ENCODE assay signal across 8 mouse cellular contexts in genomic region chr6:42264626-42265312, GRCm38 (mm10). TPM values are rescaled to one million over a fixed set of nuclear protein-coding genes. Genes with fewer than 3 reads are reported as not detected.
DNase-seq lines count a peak whose midpoint lies in the region; ATAC-seq lines count a peak whose summit lies in the region.

Casp2 (plus strand) TSS chr6:42264985.

- ATAC-seq in heart, embryonic 13.5 days (ENCODE audit: extremely low read depth, insufficient number of reproducible peaks, low FRiP score, low TSS enrichment): peak; percentile 97
- peak; percentile 98 for ATAC-seq in liver, embryonic 12.5 days
- peak; percentile 98 for ATAC-seq in stomach, embryonic 15.5 days (ENCODE audit: insufficient read depth, low FRiP score, low read depth)

- H3K4me3 ChIP-seq in brown adipose tissue, adult 24 weeks (ENCODE audit: insufficient read depth, low read depth, low read length): peak within 1 kb of the TSS; percentile 82
- H3K4me3 ChIP-seq in heart, embryonic 13.5 days: peak within 1 kb of the TSS; percentile 90
- H3K4me3 ChIP-seq in liver, embryonic 12.5 days: peak within 1 kb of the TSS; percentile 82
- H3K4me3 ChIP-seq in stomach, embryonic 15.5 days (replicated peaks): peak within 1 kb of the TSS; percentile 90

- WGBS in heart, embryonic 13.5 days: under 1% methylated on average over 46 of the region's 51 CpGs
- under 1% methylated on average over 49 of the region's 51 CpGs for WGBS in liver, embryonic 12.5 days (ENCODE audit: insufficient replicate concordance)
- WGBS in stomach, embryonic 15.5 days: under 1% methylated on average over 51 of the region's 51 CpGs

- H3K27me3 ChIP-seq in heart, embryonic 13.5 days (replicated peaks): peaks cover 10% of the 10 kb centered on the region
- peaks cover 13% of the 10 kb centered on the region; the same call in 1 of the 2 replicates for H3K27me3 ChIP-seq in liver, embryonic 12.5 days (replicated peaks)
- no peaks in the 10 kb centered on the region for H3K27me3 ChIP-seq in stomach, embryonic 15.5 days (replicated peaks)

- peaks cover 3% of the 10 kb centered on the region; the same call in 1 of the 2 replicates for H3K4me1 ChIP-seq in brown adipose tissue, adult 24 weeks (ENCODE audit: control insufficient read depth, insufficient read depth, insufficient read length, low read length)
- peaks cover 35% of the 10 kb centered on the region for H3K4me1 ChIP-seq in heart, embryonic 13.5 days
- peaks cover 35% of the 10 kb centered on the region for H3K4me1 ChIP-seq in liver, embryonic 12.5 days
- peaks cover 2% of the 10 kb centered on the region; the same call in 1 of the 2 replicates for H3K4me1 ChIP-seq in stomach, embryonic 15.5 days

- no peaks in the 10 kb centered on the region for H3K9me3 ChIP-seq in heart, embryonic 13.5 days
- H3K9me3 ChIP-seq in liver, embryonic 12.5 days (replicated peaks): no peaks in the 10 kb centered on the region
- no peaks in the 10 kb centered on the region for H3K9me3 ChIP-seq in stomach, embryonic 15.5 days

- peaks cover 26% of the 10 kb centered on the region for H3K36me3 ChIP-seq in heart, embryonic 13.5 days
- peaks cover 27% of the 10 kb centered on the region for H3K36me3 ChIP-seq in liver, embryonic 12.5 days
- H3K36me3 ChIP-seq in stomach, embryonic 15.5 days: peaks cover 24% of the 10 kb centered on the region

- H3K9ac ChIP-seq in heart, embryonic 13.5 days: peak within 1 kb of the TSS; percentile 97
- H3K9ac ChIP-seq in liver, embryonic 12.5 days: peak within 1 kb of the TSS; percentile 93
- peak within 1 kb of the TSS; percentile 91 for H3K9ac ChIP-seq in stomach, embryonic 15.5 days

- DNase-seq in CD4-positive, CD25-positive, alpha-beta regulatory T cell, adult 2 months (ENCODE audit: low read depth, low spot score): peak; percentile 99
- peak; percentile 76 for DNase-seq in fat pad, adult 2 months (ENCODE audit: extremely low read depth, low read depth, low spot score)
- DNase-seq in kidney, postnatal 10 days: peak; percentile 99
- peak; percentile 92 to 95 for DNase-seq in natural killer cell, adult 2 months (ENCODE audit: low spot score in 2 of 2)

- peak within 1 kb of the TSS; percentile 43 for H3K27ac ChIP-seq in brown adipose tissue, adult 24 weeks (replicated peaks; ENCODE audit: low read depth, low read length)
- peak within 1 kb of the TSS; percentile 92 for H3K27ac ChIP-seq in heart, embryonic 13.5 days (replicated peaks)
- peak within 1 kb of the TSS; percentile 90 for H3K27ac ChIP-seq in liver, embryonic 12.5 days
- H3K27ac ChIP-seq in stomach, embryonic 15.5 days: peak within 1 kb of the TSS; percentile 94

- H3K4me2 ChIP-seq in heart, embryonic 13.5 days: peak within 1 kb of the TSS; percentile 76
- H3K4me2 ChIP-seq in liver, embryonic 12.5 days: peak within 1 kb of the TSS; percentile 89
- peak within 1 kb of the TSS; percentile 77 for H3K4me2 ChIP-seq in stomach, embryonic 15.5 days

RNA-seq across cellular contexts. Expression of gene Casp2, which starts in this region (rescaled TPM):
- 3.7 and 7.1 TPM in 2 replicates for polyA plus RNA-seq in brown adipose tissue, adult 24 weeks (2012; ENCODE audit: insufficient read depth, insufficient read length, missing spikeins)
- polyA plus RNA-seq in heart, embryonic 13.5 days (2015; fragmentation: Nextera tagmentation; extraction: Ambion mirVana): 30.9 and 31.8 TPM in 2 replicates
- polyA plus RNA-seq in liver, embryonic 12.5 days (2016; fragmentation: Nextera tagmentation; extraction: Ambion mirVana): 34.4 and 36.0 TPM in 2 replicates
- 48.4 and 49.8 TPM in 2 replicates for polyA plus RNA-seq in stomach, embryonic 15.5 days (2015; fragmentation: Nextera tagmentation; extraction: Ambion mirVana)

Comparison
In these comparisons a context has a peak if more than half of its experiments do, and no peak if none do; other contexts are left out.
1. Peak in every context shown above with its lines: DNase-seq, ATAC-seq, H3K4me3 ChIP-seq and H3K27ac ChIP-seq.
2. H3K27ac ChIP-seq: peak in every context shown above with its lines; median percentile 94 in stomach, embryonic 15.5 days; 92 in heart, embryonic 13.5 days; 90 in liver, embryonic 12.5 days; 43 in brown adipose tissue, adult 24 weeks.